Mouse (Mus musculus) liver, embryonic 18 days (tissue): ENCODE data around the gene Olfr47. TPM values are rescaled to one million over a fixed set of nuclear protein-coding genes. Genes with fewer than 3 reads are reported as not detected.

Source experiments
- polyA plus RNA-seq: library from polyadenylated mRNA; depleted of rRNA; stranded (reverse); fragments of >200 nt; gene quantifications from 2 replicates; pipeline ENCODE4 v1.2.3, GENCODE M21; 2012; rRNA removed

Gene Olfr47
- polyA plus RNA-seq = not detected in 2 replicates

GRCm38 (mm10) chr6:43231255-43231654 is at the start of gene Olfr47:
Gene Olfr47, plus strand, starts transcription at chr6:43231529.

GRCm38 (mm10) chr6:43196781-43197180 is 34.5 kb upstream of the Olfr47 start, which contains the start of gene Olfr435:
Gene Olfr435, plus strand, starts transcription at chr6:43197146.

GRCm38 (mm10) chr6:43212873-43213272 is 18.5 kb upstream of the Olfr47 start, which contains the start of gene Olfr434:
Gene Olfr434, plus strand, starts transcription at chr6:43213021.

GRCm38 (mm10) chr6:43265363-43266041 is 34.2 kb downstream of the Olfr47 start, which contains the start of gene Arhgef5:
Gene Arhgef5, plus strand, starts transcription at chr6:43265582.

Other genes starting within 250 kb of the Olfr47 start
- gene Olfr441, start 125.2 kb upstream of the Olfr47 start, polyA plus RNA-seq = not detected in 2 replicates
- gene Olfr237-ps1, start 85.0 kb upstream of the Olfr47 start, polyA plus RNA-seq = not detected in 2 replicates
- not detected in 2 replicates for gene Olfr437, start 68.2 kb upstream of the Olfr47 start, polyA plus RNA-seq
- not detected in 2 replicates for gene Olfr13, start 59.4 kb upstream of the Olfr47 start, polyA plus RNA-seq
- not detected in 2 replicates for gene Olfr435, start 34.4 kb upstream of the Olfr47 start, polyA plus RNA-seq
- gene Olfr434, start 18.5 kb upstream of the Olfr47 start, polyA plus RNA-seq = not detected in 2 replicates
- gene Arhgef5, start 34.1 kb downstream of the Olfr47 start, polyA plus RNA-seq = 8.4 TPM in 2 replicates
- 0.02 TPM in 1 of 2 replicates, not detected in the other for gene Nobox, start 78.0 kb downstream of the Olfr47 start, polyA plus RNA-seq